Mouse (Mus musculus) adrenal gland, postnatal 0 days (tissue): Measurements from ENCODE around the gene Kat2b. TPM values are rescaled to one million over a fixed set of nuclear protein-coding genes. Genes with fewer than 3 reads are reported as not detected.

ENCODE experiments used
- polyA plus RNA-seq: library from polyadenylated mRNA; unstranded; fragments of >200 nt; fragmentation: Nextera tagmentation; extraction: Ambion mirVana; gene quantifications from 2 replicates; pipeline ENCODE4 v1.2.1, GENCODE M21; 2015

Gene Kat2b
- 6.6 and 9.5 TPM in 2 replicates for polyA plus RNA-seq

DNA sequence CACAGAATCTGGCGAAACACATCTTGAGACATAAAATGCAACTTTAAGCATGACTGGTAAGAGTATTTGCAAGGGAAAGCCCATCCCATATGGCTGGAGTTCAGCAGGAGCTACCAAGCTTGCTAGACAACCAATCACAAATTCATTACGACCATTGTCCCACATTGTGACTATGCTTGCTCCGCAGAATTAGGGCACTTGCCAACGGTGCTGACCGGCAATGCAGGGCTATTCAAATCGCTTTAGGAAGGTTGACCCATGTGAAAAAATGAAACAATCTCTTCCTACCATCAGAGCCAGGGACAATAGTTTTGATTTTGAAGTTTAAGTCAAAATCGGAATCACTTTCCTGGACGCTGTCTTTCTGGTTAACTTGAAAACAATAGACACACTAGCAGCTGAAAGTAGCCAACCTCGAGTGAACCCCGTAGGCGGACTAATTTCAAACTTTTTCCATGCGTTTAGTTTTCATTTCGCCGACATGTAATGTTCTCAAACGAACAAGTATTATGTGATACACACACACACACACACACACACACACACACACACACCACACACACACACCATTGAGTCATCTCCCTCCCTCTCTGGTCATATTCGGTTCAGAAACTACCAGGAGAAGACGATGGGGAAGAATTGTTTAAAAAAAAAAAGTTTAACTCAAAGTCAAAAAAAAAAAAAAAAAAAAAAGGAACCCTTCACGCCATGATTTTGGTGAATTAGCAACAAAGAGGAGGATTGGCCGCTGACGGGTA lies at the start of gene Kat2b:
Kat2b (plus strand) TSS at position 701 of the 758 bp plus-strand sequence.

DNA sequence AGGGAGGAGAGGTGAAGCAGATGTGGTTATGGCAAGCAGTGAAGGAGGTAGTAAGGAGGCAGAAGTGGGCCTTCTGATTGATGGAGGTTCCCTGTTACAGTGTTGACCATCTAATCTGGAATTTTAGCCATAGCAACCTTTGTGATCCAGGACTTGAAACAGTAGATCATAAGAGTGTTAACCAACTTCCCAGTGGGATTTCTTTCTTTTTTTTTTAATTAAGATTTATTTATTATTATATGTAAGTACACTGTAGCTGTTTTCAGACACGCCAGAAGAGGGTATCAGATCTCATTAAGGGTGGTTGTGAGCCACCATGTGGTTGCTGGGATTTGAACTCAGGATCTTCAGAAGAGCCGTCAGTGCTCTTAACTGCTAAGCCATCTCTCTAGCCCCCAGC lies 27.3 kb upstream of the Kat2b start, which contains the start of gene Pp2d1:
Pp2d1 (minus strand) TSS at position 101 of the 400 bp plus-strand sequence.

DNA sequence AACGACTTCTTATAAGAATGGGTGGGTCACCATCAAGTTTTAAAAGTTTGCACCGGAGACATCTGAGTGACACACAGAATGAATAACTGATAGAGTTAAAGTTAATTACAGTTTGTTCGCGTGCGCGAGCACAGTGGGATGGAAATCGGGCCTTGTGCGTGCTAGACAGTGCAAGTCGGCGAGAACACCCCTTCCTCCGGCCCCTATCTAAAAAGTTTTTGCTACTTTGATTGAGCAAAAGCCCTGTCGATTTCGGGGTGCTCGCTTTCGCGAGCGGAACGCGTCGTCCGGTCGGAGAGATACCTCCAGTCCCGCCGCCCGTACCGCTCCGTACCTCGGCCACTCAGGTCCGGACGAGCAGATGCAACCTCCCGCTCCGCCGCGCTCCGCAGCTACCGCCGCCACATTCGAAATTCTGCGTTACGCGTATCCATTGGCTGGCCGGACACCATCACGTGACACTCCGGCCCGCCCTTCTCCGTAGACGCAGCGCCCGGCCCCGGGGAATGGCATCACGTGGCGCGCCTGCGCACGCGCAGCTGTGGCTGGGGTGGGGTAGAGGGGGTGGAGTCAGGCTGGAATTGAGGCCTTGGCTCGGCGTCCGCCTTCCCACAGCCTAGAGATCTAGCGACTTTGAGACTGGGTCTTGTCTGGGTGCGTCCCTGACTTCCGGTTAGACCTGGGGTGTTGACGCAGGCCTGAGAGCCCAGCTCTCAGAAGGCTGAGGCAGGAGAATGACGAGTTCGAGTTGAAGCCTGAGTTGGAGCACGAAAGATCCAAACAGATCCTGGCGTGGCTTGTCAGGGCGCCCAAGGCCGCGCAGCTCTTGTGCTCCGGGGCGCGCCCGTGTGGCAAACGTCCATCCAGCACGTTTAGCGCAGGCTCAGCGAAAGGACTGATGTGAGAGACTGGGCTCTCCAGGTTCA lies 122.5 kb downstream of the Kat2b start, which contains the start of gene Sgo1:
Sgo1 (minus strand) TSS at position 457 of the 926 bp plus-strand sequence.

Other genes starting within 250 kb of the Kat2b start
- 0.72 and 0.90 TPM in 2 replicates for gene Efhb, start 103.5 kb upstream of the Kat2b start, polyA plus RNA-seq
- gene Rab5a, start 87.6 kb upstream of the Kat2b start, polyA plus RNA-seq = 93.5 and 120 TPM in 2 replicates
- gene Pp2d1, start 27.4 kb upstream of the Kat2b start, polyA plus RNA-seq = 0.17 TPM in 1 of 2 replicates, not detected in the other
- 11.8 and 12.4 TPM in 2 replicates for gene Sgo1, start 122.5 kb downstream of the Kat2b start, polyA plus RNA-seq